Mouse (Mus musculus): Measurements from ENCODE around the gene Hist1h3a.

DNA sequence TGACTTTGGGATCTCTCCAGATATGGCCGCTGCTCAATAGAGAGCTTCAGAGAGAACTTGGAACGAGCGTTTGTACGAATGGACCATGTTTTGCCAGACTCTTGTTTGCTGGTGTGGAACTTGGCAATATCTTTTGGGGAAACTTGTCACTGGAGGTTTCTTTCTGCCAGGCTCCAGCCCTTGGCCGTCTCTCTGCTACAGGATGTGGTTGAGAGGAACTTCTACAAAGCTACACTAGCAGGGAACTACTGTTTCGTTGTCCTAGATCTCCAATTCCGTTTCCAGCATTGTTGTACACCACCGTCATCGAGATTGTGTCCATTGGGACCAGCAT, 33.0 kb downstream of the Hist1h3a start:
- TF ChIP-seq FLI1 (IDR thresholded peaks at IDR 0.05; ENCODE audit: low read length) = no peak
- no peak for TF ChIP-seq GATA1 (IDR thresholded peaks at IDR 0.05; ENCODE audit: borderline replicate concordance, low read length)
